Mouse (Mus musculus): Measurements from ENCODE around the gene Actb.

GRCm38 (mm10) chr5:142927341-142927930 is 20.9 kb upstream of the Actb start:
- TF ChIP-seq CHD2 (IDR thresholded peaks at IDR 0.05; ENCODE audit: low read length) (no peak), CHD1 (IDR thresholded peaks at IDR 0.05; ENCODE audit: low read depth, low read length) (no peak), EP300 (IDR thresholded peaks at IDR 0.05; ENCODE audit: low read depth in 1 of 2, low read length in 2 of 2) (no peak), ZMIZ1 (IDR thresholded peaks at IDR 0.05; ENCODE audit: low read depth, low read length) (no peak)

Measured in MEL (cell line).